Mouse (Mus musculus) neural tube, embryonic 13.5 days (tissue): ENCODE data around the gene F9. TPM values are rescaled to one million over a fixed set of nuclear protein-coding genes. Genes with fewer than 3 reads are reported as not detected.

Source experiments
- polyA plus RNA-seq: library from polyadenylated mRNA; unstranded; fragments of >200 nt; fragmentation: Nextera tagmentation; extraction: Ambion mirVana; gene quantifications from 2 replicates; pipeline ENCODE4 v1.2.1, GENCODE M21; 2015

The F9 gene
- polyA plus RNA-seq, 1 experiment from 2014 or later, result not detected

Other genes with a start within 250 kb of the F9 start
- gene Mcf2, start 179.6 kb downstream of the F9 start, polyA plus RNA-seq, result 1.1 and 1.2 TPM in 2 replicates